Mouse (Mus musculus) CH12.LX (cell line): ENCODE measurements at regions not wholly inside any gene's neighbourhood (a gene's known extent, or its start where the extent isn't known, plus 50 kb on each side); places are given as distances from the start of the nearest gene placed in this dataset.

Source experiments
- DNase-seq: peaks from one replicate; pipeline ENCODE4 v3.0.0-alpha.2; 2013; ENCODE audit errors: extremely low read depth
- H3K27ac ChIP-seq: 2 replicates; pipeline ENCODE4 v1.5.1; 2012; ENCODE audit warnings: low read depth, mild to moderate bottlenecking, control low read depth, moderate library complexity; ENCODE audit not compliant: insufficient read depth
- H3K27me3 ChIP-seq: replicated peaks from 2 replicates; pipeline ENCODE3; 2012; ENCODE audit warnings: inconsistent platforms
- H3K36me3 ChIP-seq, 2 experiments: replicated peaks in 1 of 2; 2 replicates each; pipeline versions ENCODE3 to v1.6.1; 2012; ENCODE audit warnings: inconsistent platforms in 1 of 2, low read length in 1 of 2, mild to moderate bottlenecking in 1 of 2, mixed read lengths in 1 of 2, moderate library complexity in 1 of 2; ENCODE audit not compliant: control insufficient read depth in 1 of 2, insufficient read depth in 1 of 2
- H3K4me1 ChIP-seq, 2 experiments: 2 replicates each; pipeline ENCODE4 v1.6.1; 2012; ENCODE audit warnings: inconsistent platforms in 1 of 2, moderate library complexity in 1 of 2; ENCODE audit not compliant: insufficient read depth in 2 of 2, control insufficient read depth in 1 of 2
- H3K4me2 ChIP-seq: 2 replicates; pipeline ENCODE4 v1.6.1; 2012; ENCODE audit warnings: low read depth, mild to moderate bottlenecking, control low read depth; ENCODE audit not compliant: poor library complexity, insufficient read depth, severe bottlenecking
- H3K4me3 ChIP-seq, 3 experiments: fragments of 150-350 bp in 1 of 3; sonication (generic) in 1 of 3; replicated peaks in 1 of 3; 2 replicates each; pipeline versions ENCODE3 to v1.5.1; 2011 to 2012; ENCODE audit warnings: low read depth in 2 of 3, low read length in 2 of 3, mild to moderate bottlenecking in 2 of 3, moderate library complexity in 2 of 3, control low read depth in 1 of 3, improper control_type of control experiment in 1 of 3, inconsistent platforms in 1 of 3, mixed read lengths in 1 of 3; ENCODE audit not compliant: poor library complexity in 1 of 3
- H3K79me2 ChIP-seq: replicated peaks from 2 replicates; pipeline ENCODE4 v1.6.1; 2012; ENCODE audit warnings: mild to moderate bottlenecking, moderate library complexity; ENCODE audit not compliant: control insufficient read depth, poor library complexity, insufficient read depth, severe bottlenecking; ENCODE audit errors: extremely low read depth
- H3K9ac ChIP-seq: 2 replicates; pipeline ENCODE4 v1.6.1; 2012; ENCODE audit warnings: low read depth, mild to moderate bottlenecking, control low read depth, moderate library complexity; ENCODE audit not compliant: insufficient read depth
- H3K9me3 ChIP-seq: replicated peaks from 2 replicates; pipeline ENCODE3; 2012; ENCODE audit warnings: low read length, inconsistent platforms, mixed read lengths
- BHLHE40 ChIP-seq: IDR thresholded peaks from 2 replicates; pipeline ENCODE4 v1.6.1; 2011; ENCODE audit warnings: mild to moderate bottlenecking, low read depth, low read length, improper control_type of control experiment
- CHD2 ChIP-seq: IDR thresholded peaks from 2 replicates; pipeline ENCODE4 v1.6.1; 2011; ENCODE audit warnings: low read length, improper control_type of control experiment
- CTCF ChIP-seq, 2 experiments: IDR thresholded peaks in 1 of 2; conservative IDR thresholded peaks in 1 of 2; 2 replicates each; pipeline ENCODE4 v1.5.1; 2011 to 2012; ENCODE audit warnings: low read depth in 2 of 2, low read length in 2 of 2, improper control_type of control experiment in 1 of 2, inconsistent platforms in 1 of 2, mild to moderate bottlenecking in 1 of 2, moderate library complexity in 1 of 2
- ELF1 ChIP-seq: IDR thresholded peaks from 2 replicates; pipeline ENCODE4 v1.6.1; 2014; ENCODE audit warnings: low read depth, mild to moderate bottlenecking, inconsistent platforms, low read length, improper control_type of control experiment
- EP300 ChIP-seq: IDR thresholded peaks from 2 replicates; pipeline ENCODE4 v1.6.1; 2011; ENCODE audit warnings: low read length, improper control_type of control experiment
- GABPA ChIP-seq: IDR thresholded peaks from 2 replicates; pipeline ENCODE4 v1.6.1; 2012; ENCODE audit warnings: low read depth, low read length, improper control_type of control experiment, inconsistent platforms; ENCODE audit not compliant: insufficient replicate concordance
- HCFC1 ChIP-seq: IDR thresholded peaks from 2 replicates; pipeline ENCODE4 v1.6.1; 2012; ENCODE audit warnings: low read depth, mild to moderate bottlenecking, inconsistent platforms, low read length, improper control_type of control experiment
- IRF4 ChIP-seq: IDR thresholded peaks from 2 replicates; pipeline ENCODE4 v1.6.1; 2014; ENCODE audit warnings: low read depth, mild to moderate bottlenecking, inconsistent platforms, low read length, improper control_type of control experiment
- JUND ChIP-seq: conservative IDR thresholded peaks from 2 replicates; pipeline ENCODE4 v1.6.1; 2011; ENCODE audit warnings: low read depth, low read length, improper control_type of control experiment
- POLR2AphosphoS2 ChIP-seq: IDR thresholded peaks from 2 replicates; pipeline ENCODE4 v1.6.1; 2011; ENCODE audit warnings: low read depth, low read length, improper control_type of control experiment
- RAD21 ChIP-seq: IDR thresholded peaks from 2 replicates; pipeline ENCODE4 v1.6.1; 2011; ENCODE audit warnings: low read depth, mild to moderate bottlenecking, low read length, improper control_type of control experiment, moderate library complexity
- RCOR1 ChIP-seq: conservative IDR thresholded peaks from 2 replicates; pipeline ENCODE4 v1.6.1; 2012; ENCODE audit warnings: low read depth, mild to moderate bottlenecking, inconsistent platforms, low read length, improper control_type of control experiment
- SMC3 ChIP-seq: IDR thresholded peaks from 2 replicates; pipeline ENCODE4 v1.6.1; 2011; ENCODE audit warnings: low read depth, low read length, improper control_type of control experiment
- UBTF ChIP-seq: IDR thresholded peaks from 2 replicates; pipeline ENCODE4 v1.6.1; 2012; ENCODE audit warnings: low read depth, mild to moderate bottlenecking, inconsistent platforms, low read length, improper control_type of control experiment, moderate library complexity
- USF2 ChIP-seq: conservative IDR thresholded peaks from 2 replicates; pipeline ENCODE4 v1.6.1; 2011; ENCODE audit warnings: low read depth, low read length, improper control_type of control experiment
- ZC3H11A ChIP-seq: IDR thresholded peaks from 2 replicates; pipeline ENCODE4 v1.6.1; 2012; ENCODE audit warnings: low read depth, mild to moderate bottlenecking, inconsistent platforms, low read length, improper control_type of control experiment
- dilution Hi-C: fragments of 300-500 bp; cut with MboI; formaldehyde crosslinking; loops from 2 replicates; pipeline ENCODE4 v1.14.3; 2020; ENCODE audit warnings: low sequenced_read_pairs; ENCODE audit not compliant: extremely low pct_unique_long_range_greater_than_20kb, extremely low pct_ligation_motif_present
- in situ Hi-C: fragments of 300-500 bp; cut with MboI; formaldehyde crosslinking; loops from 3 replicates; pipeline ENCODE4 v1.14.3; 2019; ENCODE audit warnings: low sequenced_read_pairs, low pct_ligation_motif_present, low pct_unique_long_range_greater_than_20kb, mixed read lengths

DNA sequence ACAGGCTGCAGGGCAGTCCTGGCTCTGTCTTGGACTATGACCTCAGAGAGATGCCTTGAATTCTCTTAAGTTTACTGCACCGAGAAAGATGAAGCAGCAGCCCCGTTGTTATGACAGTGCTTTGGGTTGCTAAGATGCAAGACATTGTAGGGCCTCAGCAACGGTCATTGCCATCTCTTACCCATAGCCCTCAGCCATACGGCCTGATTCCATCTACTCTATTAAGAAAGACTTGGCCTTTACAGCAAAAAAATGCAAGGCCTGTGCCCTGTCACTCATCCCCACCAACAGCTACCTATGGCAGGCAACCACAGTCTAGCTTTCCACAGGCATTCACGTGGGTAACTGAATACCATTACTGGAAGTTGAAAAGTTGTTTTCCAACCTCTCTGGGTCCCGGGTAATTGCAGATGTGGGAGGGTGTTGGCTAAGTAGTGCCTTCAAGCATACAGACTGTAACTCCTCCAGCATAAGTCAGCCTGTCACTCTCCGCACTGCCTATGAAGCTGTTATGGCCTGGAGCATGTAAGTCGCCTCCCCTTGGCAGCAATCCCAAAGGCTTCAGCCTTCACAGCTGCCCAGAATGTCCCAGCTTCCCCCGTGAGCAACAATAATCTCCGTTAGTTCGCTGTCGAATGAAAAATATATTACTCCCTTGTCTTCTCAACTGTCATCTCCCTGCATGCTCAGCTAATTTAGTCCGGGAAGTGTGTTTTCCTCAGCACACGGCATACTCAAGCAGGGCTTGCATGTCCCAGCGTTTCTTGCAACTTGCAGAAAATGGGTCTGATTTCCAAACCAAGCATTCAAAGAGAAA lies 112.3 kb upstream of the Snx19 start:
- DNase-seq, result no peak
- dilution Hi-C loops (no loop called here), in situ Hi-C loops (no loop called here)
- no peak overlapping the region for H3K4me3 ChIP-seq
- no peaks in the 10 kb centered on the region for H3K36me3 ChIP-seq
- H3K27me3 ChIP-seq, result no peaks in the 10 kb centered on the region
- H3K79me2 ChIP-seq, result no peaks in the 10 kb centered on the region
- H3K4me1 ChIP-seq, result no peaks in the 10 kb centered on the region
- no peak for TF ChIP-seq UBTF
- TF ChIP-seq JUND, result no peak
- no peak for TF ChIP-seq POLR2AphosphoS2
- no peak overlapping the region for H3K4me2 ChIP-seq
- H3K9me3 ChIP-seq, result no peaks in the 10 kb centered on the region
- no peak overlapping the region for H3K9ac ChIP-seq
- H3K27ac ChIP-seq, result no peak overlapping the region

DNA sequence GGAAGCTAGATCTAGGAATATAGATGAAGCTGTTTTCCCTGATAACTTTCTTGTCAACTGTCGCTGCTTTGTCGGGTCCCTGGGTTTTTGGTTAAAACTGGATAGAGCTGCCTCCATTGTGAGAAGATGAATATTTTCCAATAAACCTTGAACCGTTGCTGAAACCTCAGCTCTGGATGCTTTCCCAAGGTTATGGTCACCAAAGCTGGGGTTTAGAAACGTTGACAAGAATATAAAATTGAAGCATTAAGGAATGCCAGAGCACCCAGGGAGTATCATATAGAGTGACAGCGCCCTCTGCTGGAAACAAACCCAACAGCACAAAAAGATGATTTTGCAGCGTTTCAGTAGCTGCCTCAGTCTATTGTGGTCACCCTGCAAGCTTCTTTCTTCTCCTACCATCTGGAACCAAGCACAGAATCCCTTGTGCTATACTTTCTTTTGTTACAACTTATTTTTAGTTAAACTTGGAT lies 111.7 kb upstream of the Snx19 start:
- Histone ChIP-seq H3K36me3 (no peaks in the 10 kb centered on the region), H3K4me3 (no peak overlapping the region), H3K4me2 (no peak overlapping the region), H3K27ac (no peak overlapping the region), H3K4me1 (no peaks in the 10 kb centered on the region), H3K79me2 (no peaks in the 10 kb centered on the region), H3K9me3 (no peaks in the 10 kb centered on the region), H3K9ac (no peak overlapping the region), H3K27me3 (no peaks in the 10 kb centered on the region)
- TF ChIP-seq SMC3 (peak; percentile 30), RCOR1 (no peak), RAD21 (peak; percentile 33), CTCF (conservative IDR thresholded peaks at IDR 0.05 in 1 of 2, IDR thresholded peaks at IDR 0.05 in 1 of 2; ENCODE audit: low read depth in 2 of 2, low read length in 2 of 2) (peak; percentile 41 to 55; a peak in 3 of 4 replicates)
- in situ Hi-C loops (no loop called here), dilution Hi-C loops (no loop called here)
- peak; percentile 23 for DNase-seq

DNA sequence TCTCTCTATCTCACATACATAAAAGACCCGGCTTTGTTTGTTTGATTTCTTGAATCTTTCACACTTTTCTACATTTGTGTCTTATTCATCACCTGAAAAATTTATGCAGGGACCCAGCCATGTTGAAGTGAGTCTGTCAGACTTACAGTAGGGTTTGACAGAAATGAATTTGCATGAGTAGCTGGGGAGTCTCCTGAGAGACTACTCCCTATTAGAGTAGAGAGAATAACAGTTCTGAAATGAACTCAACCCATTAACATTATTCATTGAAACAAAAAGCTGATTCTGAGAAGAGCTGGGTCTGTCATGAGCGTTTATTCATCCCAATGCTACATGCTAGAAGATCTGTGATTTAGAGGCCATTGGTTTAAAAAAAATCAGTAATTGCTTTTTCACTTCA lies 82.0 kb upstream of the Snx19 start:
- Histone ChIP-seq H3K9me3 (no peaks in the 10 kb centered on the region), H3K79me2 (no peaks in the 10 kb centered on the region), H3K9ac (no peak overlapping the region), H3K27ac (no peak overlapping the region), H3K36me3 (no peaks in the 10 kb centered on the region), H3K4me1 (no peaks in the 10 kb centered on the region), H3K4me2 (no peak overlapping the region), H3K4me3 (no peak overlapping the region), H3K27me3 (no peaks in the 10 kb centered on the region)
- dilution Hi-C loops (no loop called here), in situ Hi-C loops (no loop called here)
- DNase-seq, result no peak
- TF ChIP-seq CHD2 (no peak), HCFC1 (no peak), IRF4 (no peak), BHLHE40 (no peak), USF2 (no peak), GABPA (no peak), EP300 (no peak), ZC3H11A (no peak), ELF1 (no peak)
